Mouse (Mus musculus) intestine, embryonic 16.5 days (tissue): ENCODE data around the gene Bsnd. TPM values are rescaled to one million over a fixed set of nuclear protein-coding genes. Genes with fewer than 3 reads are reported as not detected.
A peak's percentile ranks its signal among the peaks of the same experiment; 100 is the strongest.

Experiments used
- ATAC-seq: fragments of 200-750 bp; cut with Nextera tagmentation; 2 replicates; pipeline ENCODE4 v1.8.0; 2017; ENCODE audit warnings: moderate TSS enrichment, moderate library complexity
- H3K27ac ChIP-seq: fragments of 300-500 bp; sonication (generic); 2 replicates; pipeline ENCODE4 v1.5.1; 2014; ENCODE audit warnings: mild to moderate bottlenecking, low read length
- H3K27me3 ChIP-seq: fragments of 300-500 bp; sonication (generic); replicated peaks from 2 replicates; pipeline ENCODE4 v1.6.1; 2014; ENCODE audit warnings: low read length, control low read depth, mixed read lengths; ENCODE audit not compliant: control insufficient read depth, insufficient read depth
- H3K36me3 ChIP-seq: fragments of 300-500 bp; sonication (generic); 2 replicates; pipeline ENCODE4 v1.6.1; 2014; ENCODE audit warnings: low read length, control low read depth; ENCODE audit not compliant: control insufficient read depth, insufficient read depth
- H3K4me1 ChIP-seq: fragments of 300-500 bp; sonication (generic); 2 replicates; pipeline ENCODE4 v1.6.1; 2014; ENCODE audit warnings: low read length, control low read depth, mixed read lengths; ENCODE audit not compliant: control insufficient read depth, insufficient read depth
- H3K4me2 ChIP-seq: fragments of 300-500 bp; sonication (generic); 2 replicates; pipeline ENCODE4 v1.6.1; 2014; ENCODE audit warnings: low read depth, low read length, control low read depth
- H3K4me3 ChIP-seq: fragments of 300-500 bp; sonication (generic); 2 replicates; pipeline ENCODE4 v1.5.1; 2014; ENCODE audit warnings: mild to moderate bottlenecking, low read length
- H3K9ac ChIP-seq: fragments of 300-500 bp; sonication (generic); 2 replicates; pipeline ENCODE4 v1.6.1; 2014; ENCODE audit warnings: low read depth, low read length
- H3K9me3 ChIP-seq: fragments of 300-500 bp; sonication (generic); 2 replicates; pipeline ENCODE4 v1.6.1; 2016; ENCODE audit warnings: low read length, control low read depth; ENCODE audit not compliant: control insufficient read depth
- WGBS: fragments of 180-500 bp; shearing (Covaris S2); extraction: QIAGEN DNeasy Blood & Tissue Kit; methylation state at CpG from one replicate; pipeline ENCODE4 v1.1.7; 2014; 5-methylcytosine and 5-hydroxymethylcytosine counted together
- polyA plus RNA-seq: library from polyadenylated mRNA; unstranded; fragments of >200 nt; fragmentation: Nextera tagmentation; extraction: Ambion mirVana; gene quantifications from 2 replicates; pipeline ENCODE4 v1.2.1, GENCODE M21; 2015

The Bsnd gene
- polyA plus RNA-seq = not detected in 2 replicates

- no peak within 1 kb of the TSS for H3K9ac ChIP-seq
- no peak within 1 kb of the TSS for H3K27ac ChIP-seq
- H3K4me2 ChIP-seq = no peak within 1 kb of the TSS
- H3K27me3 ChIP-seq = no peaks in the 10 kb centered on the region
- no peaks in the 10 kb centered on the region for H3K4me1 ChIP-seq
- peak; percentile 46 for ATAC-seq
- H3K36me3 ChIP-seq = no peaks in the 10 kb centered on the region
- 64% methylated on average over 3 of the region's 3 CpGs for WGBS
- no peaks in the 10 kb centered on the region for H3K9me3 ChIP-seq
- no peak within 1 kb of the TSS for H3K4me3 ChIP-seq
These were observed at the start of gene Bsnd for GRCm38 (mm10) chr4:106492116-106492515. TSS of gene Bsnd (minus strand) at chr4:106492283.

- Histone ChIP-seq H3K9me3 (no peaks in the 10 kb centered on the region), H3K27me3 (no peaks in the 10 kb centered on the region), H3K4me3 (no peak overlapping the region), H3K4me1 (peaks cover 7% of the 10 kb centered on the region; the same call in 1 of the 2 replicates), H3K9ac (no peak overlapping the region), H3K4me2 (no peak overlapping the region), H3K36me3 (no peaks in the 10 kb centered on the region), H3K27ac (no peak overlapping the region)
- 58% methylated on average over 3 of the region's 3 CpGs for WGBS
- no peak for ATAC-seq
These were observed 49.4 kb upstream of the Bsnd start for GRCm38 (mm10) chr4:106541491-106541890.

GRCm38 (mm10) chr4:106539756-106540155 lies 47.7 kb upstream of the Bsnd start:
- H3K36me3 ChIP-seq = no peaks in the 10 kb centered on the region
- H3K9me3 ChIP-seq = no peaks in the 10 kb centered on the region
- H3K4me1 ChIP-seq = no peaks in the 10 kb centered on the region
- 88% methylated on average over 5 of the region's 5 CpGs for WGBS
- H3K27me3 ChIP-seq = no peaks in the 10 kb centered on the region
- no peak overlapping the region for H3K4me2 ChIP-seq
- no peak overlapping the region for H3K4me3 ChIP-seq
- H3K27ac ChIP-seq = no peak overlapping the region
- H3K9ac ChIP-seq = no peak overlapping the region
- ATAC-seq = no peak

GRCm38 (mm10) chr4:106534256-106534655 lies 42.2 kb upstream of the Bsnd start:
- WGBS = 49% methylated on average over 7 of the region's 7 CpGs
- no peak overlapping the region for H3K4me3 ChIP-seq

GRCm38 (mm10) chr4:106533421-106534080 lies 41.5 kb upstream of the Bsnd start:
- H3K36me3 ChIP-seq = no peaks in the 10 kb centered on the region
- no peak overlapping the region for H3K27ac ChIP-seq
- H3K4me1 ChIP-seq = 0 out of 2 replicates have a peak, but pooled peaks cover 3% of the 10 kb centered on the region
- no peak overlapping the region for H3K4me3 ChIP-seq
- WGBS = 48% methylated on average over 7 of the region's 7 CpGs
- H3K9me3 ChIP-seq = no peaks in the 10 kb centered on the region
- ATAC-seq = 0 out of 2 replicates have a peak, but pooled peaks have one; percentile 45
- H3K9ac ChIP-seq = no peak overlapping the region
- no peak overlapping the region for H3K4me2 ChIP-seq
- H3K27me3 ChIP-seq = no peaks in the 10 kb centered on the region

More at GRCm38 (mm10) chr4:106534256-106534655, 42.2 kb upstream of the Bsnd start:
- no peaks in the 10 kb centered on the region for H3K27me3 ChIP-seq
- ATAC-seq = no peak
- no peak overlapping the region for H3K27ac ChIP-seq
- no peak overlapping the region for H3K9ac ChIP-seq
- no peak overlapping the region for H3K4me2 ChIP-seq
- H3K36me3 ChIP-seq = no peaks in the 10 kb centered on the region
- 0 out of 2 replicates have a peak, but pooled peaks cover 3% of the 10 kb centered on the region for H3K4me1 ChIP-seq
- no peaks in the 10 kb centered on the region for H3K9me3 ChIP-seq

- Histone ChIP-seq H3K4me3 (no peak overlapping the region), H3K27ac (no peak overlapping the region), H3K4me2 (no peak overlapping the region), H3K4me1 (0 out of 2 replicates have a peak, but pooled peaks cover 3% of the 10 kb centered on the region), H3K36me3 (no peaks in the 10 kb centered on the region), H3K27me3 (no peaks in the 10 kb centered on the region), H3K9me3 (no peaks in the 10 kb centered on the region), H3K9ac (no peak overlapping the region)
- ATAC-seq = peak; percentile 26; the same call in 1 of the 2 replicates
- WGBS = 70% methylated on average over 9 of the region's 9 CpGs
These were observed 38.0 kb upstream of the Bsnd start for GRCm38 (mm10) chr4:106530113-106530482.

- no peaks in the 10 kb centered on the region for H3K27me3 ChIP-seq
- H3K27ac ChIP-seq = no peak overlapping the region
- WGBS = 17% methylated on average over 17 of the region's 17 CpGs
- H3K4me2 ChIP-seq = peak overlapping the region; percentile 50
- ATAC-seq = peak; percentile 92
- peak overlapping the region; percentile 21; the same call in 1 of the 2 replicates for H3K4me3 ChIP-seq
- H3K36me3 ChIP-seq = no peaks in the 10 kb centered on the region
- no peaks in the 10 kb centered on the region for H3K9me3 ChIP-seq
- H3K4me1 ChIP-seq = 0 out of 2 replicates have a peak, but pooled peaks cover 3% of the 10 kb centered on the region
- peak overlapping the region; percentile 27; the same call in 1 of the 2 replicates for H3K9ac ChIP-seq
These were observed 37.5 kb upstream of the Bsnd start for GRCm38 (mm10) chr4:106529375-106530112.

- 0 out of 2 replicates have a peak, but pooled peaks cover 3% of the 10 kb centered on the region for H3K4me1 ChIP-seq
- H3K36me3 ChIP-seq = no peaks in the 10 kb centered on the region
- no peak overlapping the region for H3K27ac ChIP-seq
- H3K9ac ChIP-seq = no peak overlapping the region
- H3K9me3 ChIP-seq = no peaks in the 10 kb centered on the region
- no peak overlapping the region for H3K4me3 ChIP-seq
- ATAC-seq = no peak
- no peak overlapping the region for H3K4me2 ChIP-seq
- no peaks in the 10 kb centered on the region for H3K27me3 ChIP-seq
- WGBS = 76% methylated on average over 7 of the region's 7 CpGs
These were observed 35.9 kb upstream of the Bsnd start for GRCm38 (mm10) chr4:106527856-106528547.

GRCm38 (mm10) chr4:106525001-106525400 lies 32.9 kb upstream of the Bsnd start:
- ATAC-seq = no peak
- WGBS = 89% methylated on average over 2 of the region's 2 CpGs

More at GRCm38 (mm10) chr4:106525001-106525400, 32.9 kb upstream of the Bsnd start:
- Histone ChIP-seq H3K4me2 (no peak overlapping the region), H3K9ac (no peak overlapping the region), H3K9me3 (no peaks in the 10 kb centered on the region), H3K4me1 (0 out of 2 replicates have a peak, but pooled peaks cover 3% of the 10 kb centered on the region), H3K4me3 (no peak overlapping the region), H3K36me3 (no peaks in the 10 kb centered on the region), H3K27ac (no peak overlapping the region), H3K27me3 (no peaks in the 10 kb centered on the region)
